Mouse (Mus musculus): ENCODE measurements at regions not wholly inside any gene's neighbourhood (a gene's known extent, or its start where the extent isn't known, plus 50 kb on each side); places are given as distances from the start of the nearest gene placed in this dataset.

GRCm38 (mm10) chr14:95493154-95493553 lies 387.9 kb upstream of the 4921530L21Rik start:
- POLR2A ChIA-PET: no interaction called here
- TF ChIP-seq CTCF (IDR thresholded peaks at IDR 0.05): no peak
- CTCF ChIA-PET: no interaction called here
- in situ Hi-C loops (cut with MboI; ENCODE audit: low pct_unique_long_range_greater_than_20kb): no loop called here
- no peaks in the 10 kb centered on the region for H3K27me3 ChIP-seq
- no peak for DNase-seq (ENCODE audit: low read depth, low spot score)
- ATAC-seq: no peak

DNA sequence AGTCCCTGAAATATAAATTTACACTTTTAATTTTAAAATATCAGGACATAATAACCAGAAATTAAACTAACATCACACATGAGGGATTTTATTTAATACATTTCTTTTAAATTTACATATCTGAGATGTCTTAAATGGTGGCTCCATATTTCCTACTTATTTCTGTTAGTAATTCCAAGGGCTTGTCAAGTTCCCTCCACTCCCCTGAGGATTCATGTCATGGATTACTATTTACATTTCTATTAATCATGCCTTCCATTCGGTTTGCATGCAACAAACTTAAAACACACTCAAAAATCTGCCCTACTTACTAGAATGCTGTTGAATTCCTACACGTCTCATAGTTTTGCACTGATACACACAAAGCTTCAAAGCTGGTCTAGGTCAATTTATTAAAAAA lies 387.1 kb upstream of the 4921530L21Rik start:
- in situ Hi-C loops (cut with MboI; ENCODE audit: low pct_unique_long_range_greater_than_20kb): no loop called here
- H3K27me3 ChIP-seq: no peaks in the 10 kb centered on the region
- TF ChIP-seq CTCF (IDR thresholded peaks at IDR 0.05): no peak
- POLR2A ChIA-PET: no interaction called here
- DNase-seq (ENCODE audit: low read depth, low spot score): no peak
- no peak for ATAC-seq
- CTCF ChIA-PET: no interaction called here

GRCm38 (mm10) chr14:95515072-95515471 lies 366.0 kb upstream of the 4921530L21Rik start:
- ATAC-seq (no peak), DNase-seq (ENCODE audit: low read depth, low spot score) (no peak)
- H3K27me3 ChIP-seq: no peaks in the 10 kb centered on the region
- CTCF ChIA-PET: no interaction called here
- TF ChIP-seq CTCF (IDR thresholded peaks at IDR 0.05): no peak
- in situ Hi-C loops (cut with MboI; ENCODE audit: low pct_unique_long_range_greater_than_20kb): no loop called here
- POLR2A ChIA-PET: no interaction called here

DNA sequence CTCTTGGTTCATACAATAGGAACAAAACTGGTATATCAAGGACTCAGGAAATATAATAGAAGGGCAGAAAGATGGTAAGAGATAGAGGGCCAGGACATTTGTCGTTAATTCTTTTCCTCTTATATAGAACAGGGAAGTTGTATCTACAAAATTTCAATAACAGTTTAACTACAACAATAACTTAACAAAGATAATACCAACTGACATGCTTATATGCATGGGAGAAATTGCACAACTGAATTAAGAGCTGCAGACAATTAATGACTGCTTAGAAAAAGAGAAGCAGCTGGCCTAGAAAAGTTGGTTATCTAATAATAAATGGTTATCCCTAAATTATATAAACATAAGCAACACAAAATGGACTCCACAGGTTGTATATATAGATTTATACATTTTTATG lies 362.2 kb upstream of the 4921530L21Rik start:
- DNase-seq (ENCODE audit: low read depth, low spot score): no peak
- POLR2A ChIA-PET: no interaction called here
- ATAC-seq: no peak
- CTCF ChIA-PET: no interaction called here
- H3K27me3 ChIP-seq: no peaks in the 10 kb centered on the region
- no peak for TF ChIP-seq CTCF (IDR thresholded peaks at IDR 0.05)
- in situ Hi-C loops (cut with MboI; ENCODE audit: low pct_unique_long_range_greater_than_20kb): no loop called here

DNA sequence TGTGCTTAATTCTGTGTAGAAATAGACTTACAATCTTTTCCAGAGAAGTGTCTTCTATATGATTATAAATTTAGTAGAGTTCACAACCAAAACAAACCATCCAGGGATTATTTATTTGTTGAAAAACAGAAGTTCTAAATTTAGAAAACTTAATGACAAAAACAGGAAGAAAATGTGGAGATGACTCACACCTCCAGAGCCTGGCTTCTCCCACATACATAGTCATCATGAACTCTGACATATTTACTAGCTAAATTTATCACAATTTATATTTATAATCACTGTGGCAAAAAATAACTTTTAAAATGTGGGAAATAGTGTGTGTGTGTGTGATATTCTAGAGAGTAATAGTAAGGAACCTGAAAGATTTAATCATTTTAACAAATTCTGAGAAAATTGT lies 337.2 kb upstream of the 4921530L21Rik start:
- DNase-seq (ENCODE audit: low read depth, low spot score) (no peak), ATAC-seq (no peak)
- H3K27me3 ChIP-seq: no peaks in the 10 kb centered on the region
- ChIA-PET CTCF (no interaction called here), POLR2A (no interaction called here)
- no peak for TF ChIP-seq CTCF (IDR thresholded peaks at IDR 0.05)
- in situ Hi-C loops (cut with MboI; ENCODE audit: low pct_unique_long_range_greater_than_20kb): no loop called here

GRCm38 (mm10) chr14:95591075-95591474 lies 290.0 kb upstream of the 4921530L21Rik start:
- DNase-seq (ENCODE audit: low read depth, low spot score) (no peak), ATAC-seq (no peak)
- no peaks in the 10 kb centered on the region for H3K27me3 ChIP-seq
- CTCF ChIA-PET: no interaction called here
- no peak for TF ChIP-seq CTCF (IDR thresholded peaks at IDR 0.05)
- POLR2A ChIA-PET: no interaction called here
- in situ Hi-C loops (cut with MboI; ENCODE audit: low pct_unique_long_range_greater_than_20kb): no loop called here

DNA sequence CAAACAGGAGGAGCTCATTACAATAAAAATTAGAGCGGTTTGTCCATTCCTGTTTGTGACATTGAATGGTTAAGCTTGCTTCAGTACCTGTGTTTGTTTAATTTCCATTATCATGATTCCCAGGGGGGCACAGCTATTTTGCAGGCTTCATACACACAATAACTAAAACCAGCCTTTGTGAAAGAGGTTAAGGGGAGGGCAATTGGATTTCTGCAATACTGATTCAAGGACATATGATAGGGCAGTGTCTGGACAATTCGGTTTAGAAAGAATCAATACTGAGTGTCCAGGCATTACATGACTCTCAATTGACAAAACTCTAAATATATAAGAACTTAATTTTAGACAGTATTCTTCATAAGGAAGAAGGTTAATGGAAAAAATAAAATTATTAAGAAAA lies 284.7 kb upstream of the 4921530L21Rik start:
- TF ChIP-seq CTCF (IDR thresholded peaks at IDR 0.05): no peak
- no peaks in the 10 kb centered on the region for H3K27me3 ChIP-seq
- POLR2A ChIA-PET: interaction anchor here (0.7 kb wide), 1 partner anchor 204 kb away, joined by 3 read pairs; no protein-coding TSS in a partner anchor
- no peak for DNase-seq (ENCODE audit: low read depth, low spot score)
- no peak for ATAC-seq
- in situ Hi-C loops (cut with MboI; ENCODE audit: low pct_unique_long_range_greater_than_20kb): no loop called here
- CTCF ChIA-PET: no interaction called here

DNA sequence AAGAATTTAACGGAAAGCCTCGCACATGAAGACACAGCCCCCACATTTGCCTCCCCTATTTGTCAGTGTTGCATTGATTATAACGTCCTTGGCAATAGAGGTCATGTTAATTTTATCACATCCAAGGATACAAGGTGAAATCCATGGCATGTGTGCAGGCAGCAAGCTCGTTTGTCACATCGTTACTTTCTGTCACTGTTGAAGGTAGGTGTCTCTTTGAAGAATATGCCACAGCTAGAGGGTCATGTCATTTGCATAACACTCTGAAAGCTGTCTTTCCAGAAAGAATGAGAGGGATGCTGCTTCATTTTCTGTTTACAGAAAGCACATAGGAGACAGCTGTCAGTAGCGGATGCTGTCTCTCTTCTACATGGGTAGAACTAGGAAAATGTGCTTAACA lies 235.1 kb upstream of the 4921530L21Rik start:
- DNase-seq (ENCODE audit: low read depth, low spot score): no peak
- POLR2A ChIA-PET: no interaction called here
- CTCF ChIA-PET: no interaction called here

GRCm38 (mm10) chr14:95659552-95659951 lies 221.5 kb upstream of the 4921530L21Rik start:
- in situ Hi-C loops (cut with MboI; ENCODE audit: low pct_unique_long_range_greater_than_20kb): no loop called here
- ChIA-PET CTCF (no interaction called here), POLR2A (no interaction called here)
- no peaks in the 10 kb centered on the region for H3K27me3 ChIP-seq
- ATAC-seq: no peak
- no peak for DNase-seq (ENCODE audit: low read depth, low spot score)
- TF ChIP-seq CTCF (IDR thresholded peaks at IDR 0.05): no peak

More for the DNA sequence above, 235.1 kb upstream of the 4921530L21Rik start:
- ATAC-seq: no peak
- TF ChIP-seq CTCF (IDR thresholded peaks at IDR 0.05): no peak
- in situ Hi-C loops (cut with MboI; ENCODE audit: low pct_unique_long_range_greater_than_20kb): no loop called here
- no peaks in the 10 kb centered on the region for H3K27me3 ChIP-seq

- DNase-seq (ENCODE audit: low read depth, low spot score): no peak
- H3K27me3 ChIP-seq: no peaks in the 10 kb centered on the region
- in situ Hi-C loops (cut with MboI; ENCODE audit: low pct_unique_long_range_greater_than_20kb): no loop called here
- CTCF ChIA-PET: no interaction called here
- ATAC-seq: no peak
- no peak for TF ChIP-seq CTCF (IDR thresholded peaks at IDR 0.05)
- POLR2A ChIA-PET: no interaction called here
Measured at GRCm38 (mm10) chr14:95660862-95661261, 220.2 kb upstream of the 4921530L21Rik start.

- H3K27me3 ChIP-seq: no peaks in the 10 kb centered on the region
- ATAC-seq (no peak), DNase-seq (ENCODE audit: low read depth, low spot score) (no peak)
- in situ Hi-C loops (cut with MboI; ENCODE audit: low pct_unique_long_range_greater_than_20kb): no loop called here
- CTCF ChIA-PET: no interaction called here
- POLR2A ChIA-PET: no interaction called here
- no peak for TF ChIP-seq CTCF (IDR thresholded peaks at IDR 0.05)
Measured at GRCm38 (mm10) chr14:95661416-95661815, 219.6 kb upstream of the 4921530L21Rik start.

- POLR2A ChIA-PET: no interaction called here
- in situ Hi-C loops (cut with MboI; ENCODE audit: low pct_unique_long_range_greater_than_20kb): no loop called here
- no peak for ATAC-seq
- DNase-seq (ENCODE audit: low read depth, low spot score): no peak
- CTCF ChIA-PET: no interaction called here
- no peaks in the 10 kb centered on the region for H3K27me3 ChIP-seq
- no peak for TF ChIP-seq CTCF (IDR thresholded peaks at IDR 0.05)
Measured at GRCm38 (mm10) chr14:95687448-95687847, 193.6 kb upstream of the 4921530L21Rik start.

Data from Patski (cell line).